In genomic region chr4:108109728-108110127, GRCm38 (mm10) we compare ENCODE assay signal across 28 mouse cellular contexts.
"Had no signal": no experiment of that assay in that cellular context is flagged by ENCODE, and none has a peak within 500 bp of the region (broad histone marks: within the 10 kb centered on the region; RNA-seq: fewer than 3 reads in every experiment).

No protein-coding gene starts in this region.

- H3K36me3 ChIP-seq: embryonic facial prominence, embryonic 13.5 days; embryonic facial prominence, embryonic 15.5 days; forebrain, embryonic 10.5 days had no signal

- H3K27ac ChIP-seq: embryonic facial prominence, embryonic 10.5 days; embryonic facial prominence, embryonic 12.5 days; embryonic facial prominence, embryonic 13.5 days; embryonic facial prominence, embryonic 15.5 days; forebrain, embryonic 10.5 days; forebrain, embryonic 12.5 days; forebrain, embryonic 13.5 days; forebrain, embryonic 15.5 days; gastrocnemius, adult 2 months; heart, adult 2 months had no signal

- H3K27me3 ChIP-seq: embryonic facial prominence, embryonic 12.5 days; embryonic facial prominence, embryonic 13.5 days; embryonic facial prominence, embryonic 15.5 days; forebrain, embryonic 12.5 days; forebrain, embryonic 13.5 days; forebrain, embryonic 15.5 days had no signal

- H3K4me2 ChIP-seq: embryonic facial prominence, embryonic 12.5 days; embryonic facial prominence, embryonic 13.5 days; embryonic facial prominence, embryonic 15.5 days; forebrain, embryonic 12.5 days; forebrain, embryonic 13.5 days; forebrain, embryonic 15.5 days had no signal

- H3K9me3 ChIP-seq: embryonic facial prominence, embryonic 10.5 days; embryonic facial prominence, embryonic 12.5 days; embryonic facial prominence, embryonic 13.5 days; embryonic facial prominence, embryonic 15.5 days; forebrain, embryonic 10.5 days; forebrain, embryonic 12.5 days; forebrain, embryonic 13.5 days; forebrain, embryonic 15.5 days had no signal

- H3K4me1 ChIP-seq: embryonic facial prominence, embryonic 10.5 days; embryonic facial prominence, embryonic 12.5 days; embryonic facial prominence, embryonic 13.5 days; embryonic facial prominence, embryonic 15.5 days; forebrain, embryonic 12.5 days; forebrain, embryonic 13.5 days; forebrain, embryonic 15.5 days had no signal

- DNase-seq: cerebellum, adult 2 months; cerebellum, adult 8-10 months; cerebellum, adult 9-10 months; cerebellum, adult 9-11 months; cerebellum, postnatal 10 days; cerebellum, postnatal 14 days; cerebellum, postnatal 25 days; cerebellum, postnatal 36 days; embryo, embryonic 11 days; forebrain, postnatal 0 days; gastrocnemius, adult 2 months; gastrocnemius, postnatal 10 days; gastrocnemius, postnatal 14 days; gastrocnemius, postnatal 25 days; gastrocnemius, postnatal 36 days; heart, adult 18-20 months; heart, adult 2 months had no signal

- ATAC-seq: forebrain, embryonic 13.5 days; forebrain, embryonic 14.5 days; forebrain, embryonic 15.5 days; forebrain, embryonic 16.5 days; forebrain, postnatal 0 days had no signal

- H3K4me3 ChIP-seq: embryonic facial prominence, embryonic 10.5 days; embryonic facial prominence, embryonic 12.5 days; embryonic facial prominence, embryonic 13.5 days; embryonic facial prominence, embryonic 15.5 days; erythroblast, embryonic 14.5 days; forebrain, embryonic 10.5 days; forebrain, embryonic 12.5 days; forebrain, embryonic 13.5 days; forebrain, embryonic 15.5 days; gastrocnemius, adult 2 months; heart, adult 2 months had no signal

- H3K9ac ChIP-seq: embryonic facial prominence, embryonic 12.5 days; embryonic facial prominence, embryonic 13.5 days; embryonic facial prominence, embryonic 15.5 days; forebrain, embryonic 12.5 days; forebrain, embryonic 13.5 days; forebrain, embryonic 15.5 days; forebrain, postnatal 0 days had no signal
